Mouse (Mus musculus): ENCODE measurements around the gene Olfr774. TPM values are rescaled to one million over a fixed set of nuclear protein-coding genes. Genes with fewer than 3 reads are reported as not detected.
"Not testable (repeated sequence)": the region's sequence is repeated elsewhere in the genome, so short reads cannot be mapped to it uniquely, and the experiment has no call there.

Gene Olfr774
- polyA plus RNA-seq (2012; rRNA removed) = not detected in 2 replicates

DNA sequence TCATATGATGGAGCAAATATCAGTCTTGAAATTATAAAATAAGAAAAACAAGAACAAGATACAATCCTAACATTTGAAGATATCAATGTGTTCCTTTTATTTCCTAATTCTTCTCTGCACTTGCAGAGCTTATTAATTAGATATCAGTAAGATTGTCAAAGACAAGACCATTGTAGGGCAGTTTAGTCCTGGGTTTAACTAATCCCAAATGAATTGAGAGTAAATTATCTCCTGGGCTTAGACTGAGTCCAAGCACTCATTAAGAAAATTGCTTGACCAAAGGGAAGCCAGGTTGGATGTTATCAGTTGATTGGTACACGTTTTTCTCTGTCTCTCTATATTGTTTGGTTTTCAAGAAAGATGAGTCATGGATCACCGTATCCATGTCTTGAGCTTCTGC lies at the start of gene Olfr774:
Olfr774 (plus strand) TSS at position 301 of the 400 bp plus-strand sequence.
- no peak for DNase-seq (ENCODE audit: low read depth)
- TF ChIP-seq POLR2A (IDR thresholded peaks at IDR 0.05; ENCODE audit: borderline replicate concordance, extremely low read depth, insufficient read depth, insufficient read length, poor library complexity, severe bottlenecking) (no peak), CTCF (IDR thresholded peaks at IDR 0.05; ENCODE audit: borderline replicate concordance, extremely low read depth, insufficient read depth, insufficient read length) (no peak)

GRCm38 (mm10) chr10:129187319-129187718 lies 48.7 kb upstream of the Olfr774 start, which contains the start of gene Olfr773:
TSS of gene Olfr773 (minus strand) at chr10:129187419.
- DNase-seq (ENCODE audit: low read depth) = not testable (repeated sequence)

DNA sequence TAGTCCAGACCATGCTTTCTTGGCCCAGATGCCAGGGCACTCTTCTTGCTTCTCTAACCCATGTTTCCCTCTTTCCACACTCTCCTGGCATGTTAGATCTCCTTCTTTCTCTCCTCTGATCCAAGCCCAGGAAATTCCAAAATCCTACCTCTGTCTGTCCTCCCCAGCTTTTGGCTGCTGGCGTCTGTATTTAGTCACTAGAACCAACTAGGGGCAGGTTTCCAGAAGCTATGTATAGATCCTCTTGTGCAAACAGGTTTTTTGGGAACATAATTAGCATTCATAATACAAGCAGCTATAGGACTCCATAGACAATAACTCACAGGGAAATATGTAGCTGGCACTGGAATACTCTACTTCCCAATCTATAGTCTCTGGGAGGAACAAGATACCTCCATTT lies 5.3 kb upstream of the Olfr774 start:
- TF ChIP-seq CTCF (IDR thresholded peaks at IDR 0.05; ENCODE audit: borderline replicate concordance, extremely low read depth, insufficient read depth, insufficient read length) (no peak), POLR2A (IDR thresholded peaks at IDR 0.05; ENCODE audit: borderline replicate concordance, extremely low read depth, insufficient read depth, insufficient read length, poor library complexity, severe bottlenecking) (no peak)
- DNase-seq (ENCODE audit: low read depth) = no peak

GRCm38 (mm10) chr10:129248112-129248511 lies 12.1 kb downstream of the Olfr774 start, which contains the start of gene Olfr775:
TSS of gene Olfr775 (plus strand) at chr10:129248412.
- TF ChIP-seq CTCF (IDR thresholded peaks at IDR 0.05; ENCODE audit: borderline replicate concordance, extremely low read depth, insufficient read depth, insufficient read length) = no peak
- no peak for TF ChIP-seq POLR2A (IDR thresholded peaks at IDR 0.05; ENCODE audit: borderline replicate concordance, extremely low read depth, insufficient read depth, insufficient read length, poor library complexity, severe bottlenecking)
- DNase-seq (ENCODE audit: low read depth) = no peak

DNA sequence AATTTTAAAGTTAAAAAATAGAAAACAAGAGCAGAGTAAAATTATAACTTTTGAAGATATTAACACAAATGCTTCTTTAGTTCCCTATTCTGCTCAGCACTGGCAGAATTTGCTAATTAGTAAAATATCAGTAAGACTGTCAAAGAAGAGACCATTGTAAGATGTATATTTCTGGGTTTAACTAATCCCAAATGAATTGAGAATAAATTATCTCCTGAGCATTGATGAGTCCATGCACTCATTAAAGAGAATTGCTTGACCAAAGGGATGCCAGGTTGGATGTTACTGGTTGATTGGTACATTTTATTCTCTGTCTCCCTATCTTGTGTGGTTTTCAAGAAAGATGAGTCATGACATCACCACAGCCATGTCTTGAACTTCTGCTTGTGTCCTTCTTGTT lies 22.8 kb downstream of the Olfr774 start, which contains the start of gene Olfr776:
Olfr776 (plus strand) TSS at position 301 of the 400 bp plus-strand sequence.
- no peak for DNase-seq (ENCODE audit: low read depth)
- TF ChIP-seq CTCF (IDR thresholded peaks at IDR 0.05; ENCODE audit: borderline replicate concordance, extremely low read depth, insufficient read depth, insufficient read length) (no peak), POLR2A (IDR thresholded peaks at IDR 0.05; ENCODE audit: borderline replicate concordance, extremely low read depth, insufficient read depth, insufficient read length, poor library complexity, severe bottlenecking) (no peak)

DNA sequence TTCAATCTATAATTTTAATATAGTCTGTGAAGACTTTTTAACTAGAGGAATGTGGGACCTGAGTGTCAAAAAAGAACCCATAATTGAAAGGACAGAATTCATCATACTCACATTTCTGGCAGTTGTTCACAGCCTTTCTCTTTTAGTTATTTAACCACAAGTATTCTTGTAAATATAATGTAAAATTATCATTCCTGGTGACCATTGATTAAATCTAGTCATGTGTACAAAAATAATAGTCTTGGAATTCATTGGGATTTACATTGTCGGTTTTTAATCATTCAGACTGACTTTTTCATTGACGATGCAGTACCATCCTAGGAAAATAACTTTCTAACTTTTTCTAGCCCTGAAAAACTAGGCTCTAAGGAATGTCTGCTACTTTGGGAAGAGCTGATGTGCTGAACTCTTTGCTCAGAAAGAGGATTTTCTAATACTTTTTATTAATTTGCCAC lies 35.1 kb downstream of the Olfr774 start, which contains the start of gene Olfr777:
Olfr777 (minus strand) TSS at position 405 of the 455 bp plus-strand sequence.
- TF ChIP-seq POLR2A (IDR thresholded peaks at IDR 0.05; ENCODE audit: borderline replicate concordance, extremely low read depth, insufficient read depth, insufficient read length, poor library complexity, severe bottlenecking) (no peak), CTCF (IDR thresholded peaks at IDR 0.05; ENCODE audit: borderline replicate concordance, extremely low read depth, insufficient read depth, insufficient read length) (no peak)
- DNase-seq (ENCODE audit: low read depth) = no peak

Other genes with a start within 250 kb of the Olfr774 start
- not detected in 2 replicates for gene Olfr9, start 246.8 kb upstream of the Olfr774 start, polyA plus RNA-seq (2012; rRNA removed)
- gene Olfr763, start 225.4 kb upstream of the Olfr774 start, polyA plus RNA-seq (2012; rRNA removed) = not detected in 2 replicates
- not detected in 2 replicates for gene Olfr764-ps1, start 196.3 kb upstream of the Olfr774 start, polyA plus RNA-seq (2012; rRNA removed)
- not detected in 2 replicates for gene Olfr765, start 186.2 kb upstream of the Olfr774 start, polyA plus RNA-seq (2012; rRNA removed)
- gene Olfr766-ps1, start 167.2 kb upstream of the Olfr774 start, polyA plus RNA-seq (2012; rRNA removed) = not detected in 2 replicates
- not detected in 2 replicates for gene Olfr767, start 153.3 kb upstream of the Olfr774 start, polyA plus RNA-seq (2012; rRNA removed)
- not detected in 2 replicates for gene Olfr768, start 136.8 kb upstream of the Olfr774 start, polyA plus RNA-seq (2012; rRNA removed)
- not detected in 2 replicates for gene Olfr769, start 118.3 kb upstream of the Olfr774 start, polyA plus RNA-seq (2012; rRNA removed)
- gene Olfr770, start 97.2 kb upstream of the Olfr774 start, polyA plus RNA-seq (2012; rRNA removed) = not detected in 2 replicates
- gene Olfr771, start 71.5 kb upstream of the Olfr774 start, polyA plus RNA-seq (2012; rRNA removed) = not detected in 2 replicates
- gene Olfr772, start 58.3 kb upstream of the Olfr774 start, polyA plus RNA-seq (2012; rRNA removed) = not detected in 2 replicates
- gene Olfr773, start 48.8 kb upstream of the Olfr774 start, polyA plus RNA-seq (2012; rRNA removed) = not detected in 2 replicates
- not detected in 2 replicates for gene Olfr775, start 12.2 kb downstream of the Olfr774 start, polyA plus RNA-seq (2012; rRNA removed)
- not detected in 2 replicates for gene Olfr776, start 22.9 kb downstream of the Olfr774 start, polyA plus RNA-seq (2012; rRNA removed)
- not detected in 2 replicates for gene Olfr777, start 35.3 kb downstream of the Olfr774 start, polyA plus RNA-seq (2012; rRNA removed)
- gene Olfr780, start 81.9 kb downstream of the Olfr774 start, polyA plus RNA-seq (2012; rRNA removed) = not detected in 2 replicates
- not detected in 2 replicates for gene Olfr781, start 92.7 kb downstream of the Olfr774 start, polyA plus RNA-seq (2012; rRNA removed)
- not detected in 2 replicates for gene Olfr782, start 112.6 kb downstream of the Olfr774 start, polyA plus RNA-seq (2012; rRNA removed)
- 0.08 and 0.16 TPM in 2 replicates for gene Olfr784, start 147.9 kb downstream of the Olfr774 start, polyA plus RNA-seq (2012; rRNA removed)
- not detected in 2 replicates for gene Olfr785, start 169.2 kb downstream of the Olfr774 start, polyA plus RNA-seq (2012; rRNA removed)
- gene Olfr786, start 191.1 kb downstream of the Olfr774 start, polyA plus RNA-seq (2012; rRNA removed) = not detected in 2 replicates
- gene Olfr787, start 225.7 kb downstream of the Olfr774 start, polyA plus RNA-seq (2012; rRNA removed) = not detected in 2 replicates
- gene Olfr788, start 234.8 kb downstream of the Olfr774 start, polyA plus RNA-seq (2012; rRNA removed) = not detected in 2 replicates
- not detected in 2 replicates for gene Olfr789, start 248.5 kb downstream of the Olfr774 start, polyA plus RNA-seq (2012; rRNA removed)